Mouse (Mus musculus): Measurements from ENCODE around the gene D430042O09Rik. TPM values are rescaled to one million over a fixed set of nuclear protein-coding genes. Genes with fewer than 3 reads are reported as not detected.
"Not testable (repeated sequence)": the region's sequence is repeated elsewhere in the genome, so short reads cannot be mapped to it uniquely, and the experiment has no call there.

Gene D430042O09Rik
- polyA plus RNA-seq (2015; fragmentation: Nextera tagmentation; extraction: Ambion mirVana) = 9.3 and 10.1 TPM in 2 replicates

DNA sequence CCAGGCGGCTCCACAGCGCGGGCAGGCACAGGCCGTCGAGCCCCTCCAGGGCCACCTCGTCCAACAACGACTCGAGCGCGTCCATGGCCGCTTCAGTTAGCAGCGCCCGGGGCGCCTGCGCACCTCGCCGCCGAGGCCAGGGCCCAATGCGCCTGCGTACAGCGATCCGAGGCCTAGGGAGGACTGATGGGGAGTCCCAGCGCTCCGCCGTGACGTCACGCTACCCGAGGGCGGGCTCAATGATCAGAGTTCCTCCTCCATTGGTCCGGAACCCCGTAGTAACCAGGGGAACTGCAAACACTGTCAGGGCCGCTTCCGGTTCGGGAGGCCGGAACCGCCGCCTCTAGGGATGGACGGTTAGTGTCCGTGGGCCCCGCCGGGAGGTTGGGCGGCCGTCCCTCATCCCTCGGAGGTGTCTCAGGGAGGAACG lies at the start of gene D430042O09Rik, which contains the start of gene Gtf3c1:
Gene D430042O09Rik (plus strand): TSS at position 296 of the 430 bp plus-strand sequence.
Gene Gtf3c1 (minus strand): TSS at position 188 of the 430 bp plus-strand sequence.
- peak within 1 kb of the TSS; percentile 80 for H3K4me2 ChIP-seq
- H3K9me3 ChIP-seq (replicated peaks) = no peaks in the 10 kb centered on the region
- H3K27ac ChIP-seq = peak within 1 kb of the TSS; percentile 97
- WGBS = under 1% methylated on average over 45 of the region's 45 CpGs
- H3K27me3 ChIP-seq = no peaks in the 10 kb centered on the region
- peak within 1 kb of the TSS; percentile 92 for H3K4me3 ChIP-seq (replicated peaks)
- ATAC-seq (replicated peaks; ENCODE audit: low FRiP score) = peak; percentile 98
- peaks cover 34% of the 10 kb centered on the region for H3K4me1 ChIP-seq
- peak within 1 kb of the TSS; percentile 93 for H3K9ac ChIP-seq
- H3K36me3 ChIP-seq = peaks cover 18% of the 10 kb centered on the region

DNA sequence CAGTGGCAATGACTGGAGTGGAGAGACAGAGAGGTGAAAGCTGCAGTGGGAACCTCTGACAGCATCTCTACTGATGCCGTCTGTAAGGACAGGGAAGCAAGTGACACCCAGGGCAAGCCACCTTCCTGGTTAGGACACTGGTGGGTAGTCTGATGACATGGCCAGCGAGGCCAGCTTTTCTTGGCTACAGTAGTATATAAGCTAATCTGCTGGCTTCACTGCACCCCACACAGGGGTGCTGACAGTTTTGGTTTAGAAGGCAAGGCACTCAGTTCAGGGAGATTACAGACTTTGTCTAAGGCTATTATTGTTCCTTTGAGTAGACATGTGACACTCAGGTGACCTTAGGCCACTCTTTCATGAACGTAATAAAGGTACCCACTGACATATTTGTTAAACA lies 44.0 kb upstream of the D430042O09Rik start:
- no peaks in the 10 kb centered on the region for H3K9me3 ChIP-seq (replicated peaks)
- no peak overlapping the region for H3K9ac ChIP-seq
- H3K4me2 ChIP-seq = no peak overlapping the region
- peaks cover 99% of the 10 kb centered on the region for H3K36me3 ChIP-seq
- H3K27ac ChIP-seq = no peak overlapping the region
- H3K4me3 ChIP-seq (replicated peaks) = no peak overlapping the region
- no peaks in the 10 kb centered on the region for H3K27me3 ChIP-seq
- ATAC-seq (replicated peaks; ENCODE audit: low FRiP score) = no peak
- WGBS = 87% methylated on average over 3 of the region's 3 CpGs
- no peaks in the 10 kb centered on the region for H3K4me1 ChIP-seq

DNA sequence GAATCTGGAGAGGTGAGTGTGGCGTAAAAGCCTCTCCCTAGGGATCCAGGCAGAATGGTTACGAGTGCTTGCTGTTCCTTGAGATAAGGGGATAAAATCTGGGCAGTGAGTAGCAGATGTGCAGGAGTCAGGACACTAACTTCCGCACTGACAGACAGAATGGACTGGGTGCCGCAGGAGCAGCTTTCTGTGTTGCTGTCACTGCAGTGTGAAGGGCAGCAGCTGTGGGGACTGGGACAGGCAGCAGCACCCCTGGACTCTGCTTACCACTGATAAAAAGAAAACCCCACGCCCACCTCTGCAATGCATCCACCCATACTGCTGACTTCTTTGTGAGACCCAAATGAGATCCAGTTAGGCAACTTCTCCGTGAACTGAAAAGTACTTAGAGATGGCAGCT lies 36.8 kb upstream of the D430042O09Rik start:
- no peak overlapping the region for H3K9ac ChIP-seq
- H3K27ac ChIP-seq = no peak overlapping the region
- ATAC-seq (replicated peaks; ENCODE audit: low FRiP score) = no peak
- H3K27me3 ChIP-seq = no peaks in the 10 kb centered on the region
- H3K4me3 ChIP-seq (replicated peaks) = no peak overlapping the region
- H3K4me1 ChIP-seq = no peaks in the 10 kb centered on the region
- whole genome bisulfite sequencing = 85% methylated on average over 6 of the region's 6 CpGs
- H3K36me3 ChIP-seq = peaks cover 100% of the 10 kb centered on the region
- H3K9me3 ChIP-seq (replicated peaks) = no peaks in the 10 kb centered on the region
- no peak overlapping the region for H3K4me2 ChIP-seq

DNA sequence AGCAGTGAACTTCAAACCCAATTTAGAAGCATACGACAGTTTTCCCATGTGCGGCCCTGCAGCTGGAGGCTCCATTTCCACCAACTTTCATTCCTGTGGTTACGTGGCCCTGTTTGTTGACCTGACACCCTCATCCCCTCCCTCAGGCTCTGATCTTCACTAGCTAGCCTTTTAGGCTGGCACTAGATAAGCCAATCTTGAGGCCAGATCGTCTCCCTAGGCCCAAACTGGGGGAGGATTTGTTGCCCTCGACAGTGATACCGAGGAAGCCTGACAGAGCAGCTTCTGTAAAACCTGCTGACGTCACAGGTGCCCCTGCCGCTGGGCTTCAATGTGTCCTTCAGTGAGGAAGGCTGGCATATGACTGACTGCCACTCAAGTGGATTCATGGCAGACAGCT lies 36.3 kb upstream of the D430042O09Rik start:
- WGBS = 73% methylated on average over 8 of the region's 8 CpGs
- Histone ChIP-seq H3K36me3 (peaks cover 100% of the 10 kb centered on the region), H3K9me3 (replicated peaks) (no peaks in the 10 kb centered on the region), H3K4me2 (no peak overlapping the region), H3K27ac (no peak overlapping the region), H3K27me3 (no peaks in the 10 kb centered on the region), H3K4me1 (no peaks in the 10 kb centered on the region), H3K9ac (no peak overlapping the region), H3K4me3 (replicated peaks) (no peak overlapping the region)
- no peak for ATAC-seq (replicated peaks; ENCODE audit: low FRiP score)

DNA sequence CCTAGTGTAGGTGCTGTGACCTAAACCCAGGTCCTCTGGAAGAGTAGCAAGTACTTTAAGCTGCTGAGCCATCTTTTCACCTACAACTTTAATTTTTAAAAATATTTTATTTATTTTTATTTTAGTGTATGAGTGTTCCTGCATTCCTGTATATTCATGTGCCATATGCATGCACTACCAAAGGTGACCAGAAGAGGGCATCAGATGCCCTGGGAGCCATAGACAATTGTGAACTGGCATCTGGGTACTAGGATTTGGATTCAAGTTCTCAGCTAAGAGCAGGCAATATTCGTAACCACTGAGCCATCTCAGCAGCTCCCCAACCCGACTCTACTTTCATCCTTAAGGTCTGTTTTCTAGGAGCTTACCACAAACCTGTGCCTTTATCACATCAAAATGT lies 32.8 kb upstream of the D430042O09Rik start:
- H3K4me2 ChIP-seq = no peak overlapping the region
- no peak overlapping the region for H3K4me3 ChIP-seq (replicated peaks)
- H3K9ac ChIP-seq = no peak overlapping the region
- no peaks in the 10 kb centered on the region for H3K4me1 ChIP-seq
- no peaks in the 10 kb centered on the region for H3K27me3 ChIP-seq
- H3K36me3 ChIP-seq = peaks cover 100% of the 10 kb centered on the region
- no peaks in the 10 kb centered on the region for H3K9me3 ChIP-seq (replicated peaks)
- H3K27ac ChIP-seq = no peak overlapping the region
- no peak for ATAC-seq (replicated peaks; ENCODE audit: low FRiP score)
- WGBS = 91% methylated on average over 2 of the region's 2 CpGs

DNA sequence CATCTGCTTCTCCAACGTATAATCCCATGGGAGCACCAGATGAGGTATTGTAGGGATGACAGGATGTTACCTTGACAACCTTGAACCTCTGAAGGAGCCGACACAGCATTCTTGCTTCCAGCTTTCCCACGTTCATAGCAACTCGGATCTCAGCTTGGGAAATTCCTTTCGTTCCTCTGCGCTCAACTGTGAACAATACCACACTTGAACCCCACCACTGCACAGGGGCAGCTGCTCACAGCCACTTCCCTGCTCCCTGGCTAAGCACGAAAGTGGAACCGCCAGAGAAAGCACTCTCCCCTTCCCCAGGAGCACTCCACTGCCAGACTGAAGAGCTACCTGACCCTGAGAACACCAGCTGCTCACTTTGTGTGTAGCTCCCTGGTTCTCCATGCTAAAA lies 28.9 kb upstream of the D430042O09Rik start:
- H3K4me3 ChIP-seq (replicated peaks) = no peak overlapping the region

DNA sequence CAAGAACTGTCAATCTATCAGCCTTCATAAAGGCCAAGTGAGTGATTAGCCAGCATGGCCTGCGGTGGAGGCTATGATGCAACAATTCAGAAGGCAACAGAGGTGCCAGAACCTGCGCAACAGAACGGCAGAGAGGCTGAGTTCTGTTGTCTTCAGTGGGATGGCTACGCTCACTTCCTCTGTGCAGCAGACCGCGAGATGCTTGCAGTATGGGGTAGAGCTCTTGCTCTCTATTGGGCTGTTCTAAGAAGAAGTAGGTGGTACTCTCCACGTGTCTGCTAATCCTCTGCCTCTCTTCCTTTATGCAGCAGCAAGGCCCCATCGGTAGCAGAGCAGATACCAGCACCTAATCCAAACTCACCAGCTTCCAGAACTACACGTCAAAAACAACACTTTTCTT lies 27.8 kb upstream of the D430042O09Rik start:
- H3K4me1 ChIP-seq = no peaks in the 10 kb centered on the region
- no peak overlapping the region for H3K4me2 ChIP-seq
- H3K9me3 ChIP-seq (replicated peaks) = no peaks in the 10 kb centered on the region
- no peak overlapping the region for H3K9ac ChIP-seq
- no peak for ATAC-seq (replicated peaks; ENCODE audit: low FRiP score)
- no peak overlapping the region for H3K27ac ChIP-seq
- WGBS = 84% methylated on average over 9 of the region's 9 CpGs
- H3K4me3 ChIP-seq (replicated peaks) = no peak overlapping the region
- H3K36me3 ChIP-seq = peaks cover 91% of the 10 kb centered on the region
- H3K27me3 ChIP-seq = no peaks in the 10 kb centered on the region

More for the DNA sequence above, 28.9 kb upstream of the D430042O09Rik start:
- Histone ChIP-seq H3K9me3 (replicated peaks) (no peaks in the 10 kb centered on the region), H3K9ac (no peak overlapping the region), H3K4me1 (no peaks in the 10 kb centered on the region), H3K27ac (peak overlapping the region; percentile 42), H3K36me3 (peaks cover 95% of the 10 kb centered on the region), H3K27me3 (no peaks in the 10 kb centered on the region), H3K4me2 (no peak overlapping the region)
- WGBS = 67% methylated on average over 8 of the region's 8 CpGs
- peak; percentile 60; the same call in 1 of the 2 replicates for ATAC-seq (replicated peaks; ENCODE audit: low FRiP score)

DNA sequence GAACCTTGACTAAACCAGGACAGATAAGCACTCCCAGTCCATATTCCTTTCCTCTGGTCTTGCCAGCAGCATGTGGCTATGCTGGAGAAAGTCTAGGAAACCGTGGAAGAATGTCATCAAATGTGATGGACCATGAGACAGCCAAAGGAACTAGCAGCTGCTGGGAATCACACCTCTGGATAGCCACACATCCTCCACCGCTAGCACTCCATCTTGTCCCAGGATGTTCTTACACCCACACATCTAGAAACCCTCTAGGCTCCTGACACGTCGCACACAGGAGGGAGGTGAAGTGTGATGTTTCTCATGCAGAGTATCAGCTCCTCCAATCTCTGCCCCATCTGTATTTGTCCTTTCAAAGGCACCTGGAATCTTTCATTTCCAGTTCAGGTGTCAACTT lies 17.2 kb upstream of the D430042O09Rik start:
- ATAC-seq (replicated peaks; ENCODE audit: low FRiP score) = no peak
- H3K36me3 ChIP-seq = peaks cover 93% of the 10 kb centered on the region
- 76% methylated on average over 4 of the region's 4 CpGs for WGBS

DNA sequence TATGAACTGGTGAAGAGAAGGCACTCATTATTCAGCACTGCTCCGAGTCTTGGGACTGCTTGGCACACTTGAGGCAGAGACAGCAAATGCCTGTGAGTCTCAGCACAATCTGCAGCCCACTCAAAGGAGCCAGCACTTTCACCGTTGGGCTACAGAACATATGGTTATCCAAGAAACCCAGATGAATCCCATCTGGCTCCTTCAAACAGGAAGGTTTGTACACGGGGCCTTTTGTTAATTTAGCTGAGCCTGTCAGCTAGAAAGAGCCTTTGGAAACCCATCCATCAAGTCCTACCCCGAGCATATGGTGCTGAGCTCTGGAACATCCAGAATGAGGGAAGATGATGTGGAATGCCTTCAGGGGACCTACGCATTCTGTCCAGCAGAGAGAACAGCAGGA lies 13.6 kb upstream of the D430042O09Rik start:
- Histone ChIP-seq H3K4me1 (no peaks in the 10 kb centered on the region), H3K9ac (no peak overlapping the region), H3K27ac (no peak overlapping the region), H3K4me2 (no peak overlapping the region), H3K4me3 (replicated peaks) (no peak overlapping the region), H3K27me3 (no peaks in the 10 kb centered on the region), H3K9me3 (replicated peaks) (peaks cover 4% of the 10 kb centered on the region), H3K36me3 (peaks cover 99% of the 10 kb centered on the region)
- WGBS = 74% methylated on average over 5 of the region's 5 CpGs
- no peak for ATAC-seq (replicated peaks; ENCODE audit: low FRiP score)

More for the DNA sequence above, 17.2 kb upstream of the D430042O09Rik start:
- no peak overlapping the region for H3K4me3 ChIP-seq (replicated peaks)
- H3K4me1 ChIP-seq = no peaks in the 10 kb centered on the region
- no peak overlapping the region for H3K27ac ChIP-seq
- no peak overlapping the region for H3K4me2 ChIP-seq
- no peak overlapping the region for H3K9ac ChIP-seq
- no peaks in the 10 kb centered on the region for H3K27me3 ChIP-seq
- H3K9me3 ChIP-seq (replicated peaks) = no peaks in the 10 kb centered on the region

DNA sequence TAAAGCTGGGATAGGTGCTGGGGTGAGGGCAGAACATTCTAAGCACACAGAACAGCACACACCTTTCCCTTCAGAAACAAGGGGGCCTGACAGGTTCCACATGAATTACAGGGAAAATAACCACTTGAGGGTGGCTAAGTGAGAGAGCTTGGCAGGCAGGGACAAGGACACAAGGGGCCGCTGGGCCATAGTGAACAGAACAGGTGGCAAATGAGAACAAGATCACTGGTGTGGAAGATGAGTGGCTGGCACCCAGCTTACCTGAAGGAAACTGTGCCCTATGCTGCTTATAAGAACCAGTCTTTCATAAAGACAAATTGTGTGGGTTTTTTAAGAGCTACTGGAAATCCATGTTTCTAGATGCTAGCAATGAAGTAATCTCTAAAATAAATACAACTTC lies 4.9 kb upstream of the D430042O09Rik start:
- Histone ChIP-seq H3K27ac (no peak overlapping the region), H3K4me2 (no peak overlapping the region), H3K9ac (no peak overlapping the region), H3K4me1 (peaks cover 25% of the 10 kb centered on the region), H3K27me3 (no peaks in the 10 kb centered on the region), H3K9me3 (replicated peaks) (peaks cover 9% of the 10 kb centered on the region), H3K4me3 (replicated peaks) (no peak overlapping the region), H3K36me3 (peaks cover 65% of the 10 kb centered on the region)
- WGBS = 100% methylated on average over 1 of the region's 1 CpGs
- ATAC-seq (replicated peaks; ENCODE audit: low FRiP score) = no peak

DNA sequence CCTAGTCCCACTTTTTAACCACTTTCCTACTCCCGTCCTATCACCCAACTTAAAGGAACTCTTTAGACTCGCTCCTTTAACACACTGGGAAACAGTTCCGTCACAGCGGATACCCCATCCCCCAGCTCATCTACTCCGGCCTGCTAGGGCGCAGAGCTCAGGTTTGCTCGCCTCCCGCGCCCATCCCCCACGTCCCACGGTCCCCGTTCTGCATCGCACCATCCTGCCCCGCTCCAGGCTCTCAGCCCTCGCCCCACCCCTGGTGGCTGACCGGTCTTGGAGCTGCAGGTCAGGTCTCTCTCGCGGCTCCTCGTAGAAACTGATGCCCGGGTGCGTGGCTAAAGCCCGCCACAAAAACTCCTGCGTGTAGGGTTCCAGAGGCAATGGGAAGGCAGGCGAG lies 502 bp upstream of the D430042O09Rik start:
- Histone ChIP-seq H3K27me3 (no peaks in the 10 kb centered on the region), H3K9me3 (replicated peaks) (no peaks in the 10 kb centered on the region), H3K9ac (peak overlapping the region; percentile 93), H3K4me3 (replicated peaks) (peak overlapping the region; percentile 92), H3K36me3 (peaks cover 22% of the 10 kb centered on the region), H3K4me2 (peak overlapping the region; percentile 80), H3K4me1 (peaks cover 34% of the 10 kb centered on the region), H3K27ac (peak overlapping the region; percentile 97)
- under 1% methylated on average over 24 of the region's 24 CpGs for WGBS
- ATAC-seq (replicated peaks; ENCODE audit: low FRiP score) = peak; percentile 89

DNA sequence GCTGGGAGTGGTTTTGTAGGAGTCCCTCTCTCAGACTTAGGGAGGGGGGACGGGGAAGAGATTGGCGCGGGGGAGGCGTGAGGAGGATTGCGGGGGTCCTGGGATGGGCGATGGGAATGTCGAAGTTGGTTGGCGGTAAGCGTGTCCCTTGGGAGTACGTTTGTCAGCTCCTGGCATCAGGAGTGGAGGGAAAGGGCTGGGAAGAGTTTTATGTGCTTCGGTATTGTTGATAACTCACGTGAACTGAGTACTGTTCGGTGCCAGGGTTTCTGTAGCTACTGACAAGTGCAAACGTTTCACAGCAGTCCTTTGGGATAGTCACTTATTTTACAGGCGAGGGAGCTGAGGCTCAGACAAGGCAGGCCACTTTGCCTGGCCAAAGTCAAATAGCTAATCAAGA lies 412 bp downstream of the D430042O09Rik start:
- Histone ChIP-seq H3K36me3 (peaks cover 13% of the 10 kb centered on the region), H3K4me3 (replicated peaks) (peak overlapping the region; percentile 92), H3K4me2 (peak overlapping the region; percentile 80), H3K9me3 (replicated peaks) (no peaks in the 10 kb centered on the region), H3K27ac (peak overlapping the region; percentile 56; the same call in 1 of the 2 replicates), H3K27me3 (no peaks in the 10 kb centered on the region), H3K4me1 (peaks cover 34% of the 10 kb centered on the region), H3K9ac (peak overlapping the region; percentile 79)
- no peak for ATAC-seq (replicated peaks; ENCODE audit: low FRiP score)
- 0% methylated on average over 15 of the region's 15 CpGs for WGBS

DNA sequence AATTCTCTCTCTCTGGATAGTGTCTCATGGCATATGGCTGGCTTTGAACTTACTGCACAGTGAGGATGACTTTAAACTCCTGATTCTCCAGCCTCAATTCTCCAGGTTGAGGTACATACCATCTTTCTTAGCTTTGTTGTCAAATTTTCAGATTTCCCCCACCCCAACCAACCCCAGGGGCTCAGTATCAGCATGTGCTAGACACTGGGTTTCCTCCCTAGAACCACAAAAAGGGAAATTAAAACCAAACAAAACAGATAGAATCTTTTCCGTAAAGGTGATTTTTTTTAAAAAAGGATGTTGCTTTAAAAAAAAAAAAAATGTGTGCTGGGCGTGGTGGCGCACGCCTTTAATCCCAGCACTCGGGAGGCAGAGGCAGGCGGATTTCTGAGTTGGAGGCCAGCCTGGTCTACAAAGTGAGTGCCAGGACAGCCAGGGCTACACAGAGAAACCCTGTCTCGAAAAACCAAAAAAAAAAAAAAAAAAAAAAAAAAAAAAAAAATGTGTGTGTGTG lies 5.9 kb downstream of the D430042O09Rik start:
- not testable (repeated sequence) for H3K36me3 ChIP-seq; H3K4me2 ChIP-seq; H3K4me1 ChIP-seq; H3K27ac ChIP-seq; H3K9ac ChIP-seq; ATAC-seq (replicated peaks; ENCODE audit: low FRiP score); H3K27me3 ChIP-seq; H3K4me3 ChIP-seq (replicated peaks); H3K9me3 ChIP-seq (replicated peaks)
- 91% methylated on average over 7 of the region's 7 CpGs for WGBS

Measured in kidney, embryonic 15.5 days (tissue).